Mouse (Mus musculus) natural killer cell, adult 2 months (primary cell): Measurements from ENCODE around the gene Gcdh.
A peak's percentile ranks its signal among the peaks of the same experiment; 100 is the strongest.

ENCODE experiments used
- DNase-seq, 2 experiments: peaks; one replicate each; pipeline ENCODE4 v3.0.0; 2022; ENCODE audit warnings: low spot score in 2 of 2

The Gcdh gene

GRCm38 (mm10) chr8:84910551-84910950, 16.8 kb upstream of the Gcdh start:
- DNase-seq = no peak

DNA sequence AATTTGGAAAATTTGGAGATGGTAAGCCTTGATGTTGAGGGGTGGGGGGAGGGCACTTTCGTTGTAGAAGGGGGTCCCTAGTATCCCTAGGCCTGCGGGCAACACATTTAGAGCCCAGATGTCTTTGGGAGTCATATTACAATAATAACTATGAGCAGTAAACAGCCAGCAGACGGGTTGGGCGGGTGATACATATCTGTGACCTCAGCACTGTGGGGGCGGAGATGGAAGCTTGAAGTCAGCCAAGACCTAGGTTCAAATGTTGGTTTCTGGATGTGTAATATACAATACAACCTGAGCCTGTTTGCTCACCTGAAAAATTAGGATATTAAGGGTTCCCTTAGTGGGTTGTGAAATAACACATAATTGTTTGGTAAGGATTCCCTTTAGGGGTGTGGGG, 16.2 kb upstream of the Gcdh start:
- DNase-seq = no peak

DNA sequence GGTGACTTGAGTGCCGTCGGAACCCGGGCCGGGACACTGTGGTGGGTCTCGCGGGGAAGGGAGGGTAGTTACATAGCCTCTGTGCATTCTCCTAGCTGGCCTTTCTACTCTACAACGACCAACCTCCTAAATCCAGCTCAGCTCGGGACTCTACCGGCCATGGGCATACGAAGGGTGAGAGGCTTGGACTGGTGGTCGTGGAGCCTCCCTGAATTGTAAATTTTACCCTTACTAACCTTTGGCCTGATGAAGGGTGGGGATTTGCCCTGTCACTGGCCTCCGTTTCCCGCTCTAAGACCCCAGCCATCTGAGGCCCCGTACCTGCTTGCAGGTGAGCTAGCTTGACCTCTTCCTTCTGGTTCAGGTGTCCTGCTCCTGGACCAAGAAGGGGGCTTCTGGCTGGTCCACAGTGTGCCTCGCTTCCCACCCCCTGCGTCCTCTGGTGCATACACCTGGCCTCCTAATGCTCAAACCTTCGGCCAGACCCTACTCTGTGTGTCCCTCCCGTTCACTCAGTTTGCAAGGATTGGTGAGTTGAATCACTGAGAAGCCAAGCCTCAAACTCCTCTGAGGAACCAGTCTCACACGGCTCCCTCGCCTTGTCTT, 15.5 kb upstream of the Gcdh start:
- DNase-seq = no peak

DNA sequence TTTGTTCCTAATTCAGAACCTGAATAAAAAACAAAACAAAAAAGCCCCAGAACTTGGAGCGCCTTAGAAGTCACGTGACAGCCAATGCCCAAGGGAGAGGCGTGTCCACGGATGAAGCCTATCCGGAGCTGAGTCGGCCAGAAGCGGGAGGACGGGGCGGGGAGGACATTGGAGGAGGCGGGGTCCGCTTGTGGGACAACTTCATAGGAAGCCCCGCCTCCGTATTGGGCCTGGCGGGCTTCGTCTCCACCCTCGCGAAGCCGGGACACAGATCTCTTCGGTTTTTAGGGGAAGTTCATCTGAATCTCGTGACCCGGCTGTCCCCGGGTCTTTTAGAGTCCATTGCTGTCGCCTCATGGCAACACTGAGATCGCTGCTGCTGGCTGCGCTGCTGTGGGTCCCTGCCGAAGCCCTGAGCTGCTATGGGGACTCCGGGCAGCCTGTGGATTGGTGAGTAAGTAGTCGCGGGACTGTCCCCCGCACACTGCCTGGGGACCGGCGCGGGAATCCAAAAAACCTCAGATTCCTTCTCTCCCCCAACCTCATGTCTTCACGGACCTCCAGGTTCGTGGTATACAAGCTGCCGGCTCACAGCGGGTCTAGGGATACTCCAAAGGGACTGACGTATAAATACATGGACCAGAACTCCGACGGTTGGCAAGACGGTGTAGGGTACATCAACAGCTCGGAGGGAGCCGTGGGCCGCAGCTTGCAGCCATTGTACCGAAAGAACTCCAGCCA, 14.9 kb upstream of the Gcdh start, which contains the start of gene Dnase2a:
Dnase2a (plus strand) TSS at position 140 of the 741 bp plus-strand sequence.
- DNase-seq = peak; percentile 87 to 97

DNA sequence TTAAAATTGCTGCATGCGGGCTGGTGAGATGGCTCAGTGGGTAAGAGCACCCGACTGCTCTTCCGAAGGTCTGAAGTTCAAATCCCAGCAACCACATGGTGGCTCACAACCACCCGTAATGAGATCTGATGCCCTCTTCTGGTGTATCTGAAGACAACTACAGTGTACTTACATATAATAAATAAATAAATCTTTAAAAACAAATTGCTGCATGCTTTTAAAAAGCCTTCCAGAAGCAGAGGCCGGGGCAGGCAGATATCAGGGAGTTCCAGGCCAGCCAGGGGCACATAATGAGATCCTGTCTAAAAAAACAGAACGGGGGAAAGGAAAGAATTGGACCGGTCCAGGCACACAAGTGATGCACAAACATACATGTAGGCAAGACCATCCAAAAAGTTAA, 14.3 kb upstream of the Gcdh start:
- peak in 1 of 2 experiments; percentile 8 for DNase-seq

DNA sequence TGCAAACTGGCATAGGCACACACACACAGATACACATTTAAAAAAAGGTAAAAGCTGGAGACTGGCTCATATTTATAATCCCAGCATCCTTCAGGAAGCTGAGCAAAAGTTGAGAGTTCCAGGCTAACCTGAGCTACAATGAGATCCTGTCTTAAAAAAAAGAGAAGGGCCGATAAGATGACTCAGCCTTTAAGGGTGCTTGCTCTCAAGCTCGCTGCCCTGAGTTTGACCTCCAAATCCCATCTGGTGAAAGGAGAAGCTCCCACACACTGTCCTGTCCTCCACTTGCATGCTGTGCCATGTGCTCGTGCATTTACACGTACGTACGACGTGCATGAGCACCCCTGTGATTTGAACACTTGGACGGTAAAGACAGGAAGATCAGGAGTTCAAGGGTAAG, 13.8 kb upstream of the Gcdh start:
- no peak for DNase-seq

GRCm38 (mm10) chr8:84907037-84907436, 13.3 kb upstream of the Gcdh start:
- no peak for DNase-seq

- DNase-seq = no peak
Measured at GRCm38 (mm10) chr8:84904351-84904750, 10.6 kb upstream of the Gcdh start.

DNA sequence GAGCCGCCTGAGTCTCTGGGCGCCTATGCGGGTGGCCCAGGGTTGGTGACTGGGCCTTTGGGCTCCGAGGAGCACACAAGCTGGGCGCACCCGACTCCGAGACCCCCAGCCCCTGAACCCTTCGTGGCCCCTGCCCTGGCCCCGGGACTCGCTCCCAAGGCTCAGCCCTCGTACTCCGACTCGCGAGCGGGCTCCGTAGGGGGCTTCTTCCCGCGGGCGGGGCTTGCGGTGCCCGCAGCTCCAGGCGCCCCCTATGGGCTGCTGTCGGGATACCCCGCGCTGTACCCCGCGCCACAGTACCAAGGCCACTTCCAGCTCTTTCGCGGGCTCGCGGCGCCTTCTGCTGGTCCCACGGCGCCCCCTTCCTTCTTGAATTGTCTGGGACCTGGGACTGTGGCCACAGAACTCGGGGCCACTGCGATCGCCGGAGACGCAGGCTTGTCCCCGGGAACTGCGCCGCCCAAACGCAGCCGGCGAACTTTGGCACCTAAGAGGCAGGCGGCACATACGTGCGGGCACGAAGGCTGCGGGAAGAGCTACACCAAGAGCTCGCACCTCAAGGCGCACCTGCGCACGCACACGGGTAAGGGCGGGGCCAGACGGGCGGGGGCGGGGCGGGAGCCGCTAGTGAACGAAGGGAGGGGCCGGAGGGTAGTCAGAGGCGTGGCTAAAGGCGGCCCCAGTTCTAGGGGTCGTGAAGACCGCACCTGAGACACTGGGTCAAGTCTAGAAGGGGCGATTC, 9.4 kb upstream of the Gcdh start:
- DNase-seq = peak; percentile 81 to 91

GRCm38 (mm10) chr8:84902367-84902919, 8.7 kb upstream of the Gcdh start:
- DNase-seq = no peak

DNA sequence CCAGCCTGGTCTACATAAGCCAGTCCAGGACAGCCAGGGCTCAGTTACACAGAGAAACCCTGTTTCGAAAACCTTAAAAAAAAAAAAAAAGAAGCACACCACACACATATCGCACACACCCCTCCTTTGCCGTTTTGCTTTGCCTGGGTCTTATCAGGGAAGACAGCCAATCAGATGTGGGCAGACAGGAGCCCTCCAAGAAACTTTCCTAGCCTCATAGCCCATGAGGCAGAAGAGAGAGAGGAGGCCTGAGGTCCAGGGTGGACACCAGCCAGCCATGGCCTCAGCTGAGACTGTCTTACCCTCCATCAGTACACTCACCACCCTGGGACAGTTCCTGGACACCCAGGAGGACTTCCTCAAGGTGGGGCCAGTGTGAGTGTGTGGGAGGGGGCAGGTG, 8.0 kb upstream of the Gcdh start, which contains the start of gene Klf1:
Klf1 (plus strand) TSS at position 177 of the 400 bp plus-strand sequence.
- no peak for DNase-seq

- DNase-seq = no peak
Measured at GRCm38 (mm10) chr8:84901071-84901470, 7.3 kb upstream of the Gcdh start.

GRCm38 (mm10) chr8:84895963-84896362, 2.2 kb upstream of the Gcdh start:
- DNase-seq = no peak

DNA sequence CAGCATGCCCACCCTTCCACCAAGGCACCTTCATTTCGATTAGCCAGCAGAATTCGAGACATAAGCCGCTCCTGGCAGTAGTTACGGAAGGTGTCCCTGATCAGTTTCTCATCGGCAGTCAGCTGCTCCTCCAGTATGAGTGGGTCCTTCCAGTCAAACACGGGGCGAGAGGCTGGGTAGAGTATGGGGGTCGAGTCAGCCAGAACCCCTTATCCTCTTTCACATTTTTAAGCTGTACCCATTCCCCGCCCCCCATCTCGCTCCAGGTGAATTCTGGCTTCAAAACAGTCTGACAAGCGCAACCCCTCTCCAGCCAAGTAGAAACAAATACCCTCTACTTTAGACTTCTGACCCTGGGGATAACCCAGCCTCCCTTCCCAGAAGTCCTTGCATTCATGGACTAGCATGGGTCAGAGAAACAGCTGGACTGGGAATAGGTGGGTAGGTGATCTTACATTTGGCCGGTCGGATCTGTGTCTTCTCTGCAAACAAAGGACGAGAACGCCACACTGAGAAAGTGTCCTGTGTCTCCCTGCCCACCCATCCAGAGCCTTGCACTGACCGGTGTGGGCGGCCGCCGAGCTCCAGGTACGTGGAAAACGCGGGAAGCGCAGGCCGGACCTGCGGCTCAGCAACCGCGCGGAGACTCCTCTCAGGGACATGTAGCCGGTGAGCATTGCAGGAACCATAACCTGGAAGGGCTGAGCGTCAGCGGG, 570 bp downstream of the Gcdh start:
- no peak for DNase-seq

- DNase-seq = no peak
Measured at GRCm38 (mm10) chr8:84889141-84889540, 4.6 kb downstream of the Gcdh start.

- DNase-seq = no peak
Measured at GRCm38 (mm10) chr8:84888280-84888679, 5.4 kb downstream of the Gcdh start.

- no peak for DNase-seq
Measured at GRCm38 (mm10) chr8:84884728-84885127, 9.0 kb downstream of the Gcdh start.

GRCm38 (mm10) chr8:84878915-84879314, 14.8 kb downstream of the Gcdh start:
- DNase-seq = no peak

GRCm38 (mm10) chr8:84877297-84878035, 16.3 kb downstream of the Gcdh start:
- no peak for DNase-seq

DNA sequence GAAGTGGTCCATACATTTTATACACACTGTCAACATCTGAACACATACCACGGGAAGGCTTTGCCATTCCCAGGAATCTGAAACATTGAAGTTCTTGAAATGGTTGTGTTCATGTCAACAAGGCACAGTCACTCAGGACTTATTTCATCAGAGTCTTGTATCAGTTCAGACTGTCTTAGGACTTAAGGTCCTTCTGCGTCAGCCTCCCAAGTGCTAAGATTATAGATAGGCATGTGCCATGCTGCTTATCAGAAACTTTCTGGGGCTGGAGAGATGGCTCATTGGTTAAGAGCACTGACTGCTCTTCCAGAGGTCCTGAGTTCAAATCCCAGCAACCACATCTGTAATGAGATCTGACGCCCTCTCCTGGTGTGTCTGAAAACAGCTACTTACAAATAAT, 19.4 kb downstream of the Gcdh start:
- DNase-seq = no peak

GRCm38 (mm10) chr8:84873016-84873415, 20.7 kb downstream of the Gcdh start:
- no peak for DNase-seq
